Mouse (Mus musculus): ENCODE data around the gene Stmn3.

Gene Stmn3

DNA sequence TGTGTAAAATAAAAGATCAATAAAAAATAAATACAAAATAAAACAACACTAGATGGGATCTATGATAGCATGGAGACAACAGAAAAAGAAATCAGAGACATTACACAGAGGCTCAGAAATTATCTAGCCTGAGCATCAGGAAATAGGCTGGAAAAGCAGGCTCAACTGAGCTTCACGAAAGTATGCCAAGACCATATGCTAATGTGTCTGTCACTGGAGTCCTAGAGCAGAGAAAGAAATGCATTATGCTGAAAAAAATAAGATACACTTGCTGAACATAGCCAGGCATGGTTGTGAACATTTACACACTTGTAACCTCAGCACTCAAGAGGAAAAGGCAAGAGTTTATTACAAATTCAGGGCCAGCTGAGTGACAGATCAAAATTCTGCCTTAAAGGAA, 34.3 kb downstream of the Stmn3 start:
- no peak for DNase-seq

DNA sequence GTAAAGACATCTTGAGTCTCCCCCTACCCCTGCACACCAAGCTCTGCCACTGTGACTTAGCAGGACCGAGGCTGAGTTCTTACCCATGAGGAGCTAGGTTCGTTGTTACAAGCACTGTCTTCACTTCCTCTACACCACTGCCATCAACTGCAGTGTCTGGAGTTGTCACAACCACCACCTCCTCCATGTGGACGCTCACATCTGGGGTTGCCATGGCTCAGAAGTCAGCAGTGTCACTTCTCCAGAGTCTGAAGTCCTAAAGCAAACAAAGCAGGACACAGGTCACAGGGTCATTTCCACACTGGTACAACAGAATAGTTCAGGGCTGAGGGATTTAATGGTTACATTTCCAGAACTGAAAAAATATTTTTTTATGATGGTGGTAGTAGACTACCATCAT, 36.4 kb downstream of the Stmn3 start:
- DNase-seq: no peak

DNA sequence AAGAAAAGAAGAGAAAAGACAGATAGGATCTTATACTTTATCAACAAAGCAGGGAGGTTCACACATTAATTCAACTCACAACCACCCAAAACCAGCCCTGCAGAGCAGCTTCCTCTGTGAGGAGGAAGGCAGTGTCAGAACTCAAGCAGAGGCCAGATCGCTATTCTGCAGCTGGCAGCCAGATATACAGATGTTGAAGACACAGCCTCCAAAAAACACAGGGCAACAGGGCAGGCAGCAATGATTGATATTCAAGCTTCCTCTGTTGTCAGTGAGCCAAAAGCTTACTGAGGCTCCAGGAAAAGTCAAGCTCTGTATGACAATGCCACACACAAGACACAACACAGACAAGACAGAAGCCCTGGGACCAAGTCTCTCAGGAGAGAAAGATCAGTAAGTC, 37.5 kb downstream of the Stmn3 start:
- DNase-seq: peak; percentile 52

DNA sequence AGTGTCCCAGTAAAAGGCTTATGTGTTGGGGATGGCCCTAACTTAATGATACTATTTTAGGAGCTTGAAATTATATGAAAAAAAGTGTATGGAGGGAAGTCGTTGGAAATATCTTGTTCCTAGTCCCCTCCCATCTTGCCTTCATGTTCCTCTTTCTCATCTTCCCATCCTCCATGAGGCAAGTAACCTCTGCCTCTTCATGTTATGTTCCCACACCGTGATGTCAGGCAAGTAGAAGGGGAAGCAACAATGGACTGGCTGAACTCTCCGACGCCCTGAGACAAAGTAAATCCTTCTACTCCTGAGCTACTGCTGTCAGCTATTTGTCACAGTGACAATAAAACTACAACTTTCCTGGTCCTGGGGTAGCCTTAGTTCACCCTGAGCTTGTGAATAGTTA, 39.7 kb downstream of the Stmn3 start:
- no peak for DNase-seq

DNA sequence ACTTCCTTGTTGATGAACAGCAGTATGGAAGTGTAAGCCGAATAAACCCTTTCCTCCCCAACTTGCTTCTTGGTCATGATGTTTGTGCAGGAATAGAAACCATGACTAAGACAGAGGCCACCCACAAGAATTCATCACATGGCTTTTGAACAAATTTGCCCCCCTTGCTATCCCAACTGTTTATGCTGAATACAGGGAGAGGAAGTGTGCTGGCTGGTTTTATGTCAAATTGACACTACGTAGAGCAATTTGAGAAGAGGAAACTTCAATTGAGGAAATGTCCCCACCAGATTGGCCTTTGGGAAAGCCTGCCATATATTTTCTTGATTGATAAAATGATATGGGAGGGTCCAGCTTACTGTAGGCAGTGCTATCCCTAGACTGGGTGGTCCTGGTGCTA, 40.5 kb downstream of the Stmn3 start:
- no peak for DNase-seq

DNA sequence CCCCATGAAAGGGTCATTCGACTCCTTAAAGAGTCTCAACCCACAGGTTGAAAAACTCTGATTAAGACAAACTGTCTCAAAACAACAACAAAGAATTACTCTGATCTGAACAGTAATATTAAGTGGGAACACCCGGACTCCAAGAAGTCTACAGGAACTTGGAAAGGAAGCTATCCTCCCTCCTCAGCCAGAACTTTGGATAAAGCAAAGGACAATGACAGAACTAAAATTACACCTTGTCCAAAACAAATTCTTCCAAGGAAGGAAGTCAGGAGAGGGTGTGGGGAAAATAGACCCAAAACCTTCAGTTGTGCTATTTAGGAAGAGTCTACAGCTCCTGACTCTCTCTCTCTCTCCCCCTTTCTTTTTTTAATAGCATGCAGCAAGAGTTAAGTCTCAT, 42.2 kb downstream of the Stmn3 start:
- no peak for DNase-seq

DNA sequence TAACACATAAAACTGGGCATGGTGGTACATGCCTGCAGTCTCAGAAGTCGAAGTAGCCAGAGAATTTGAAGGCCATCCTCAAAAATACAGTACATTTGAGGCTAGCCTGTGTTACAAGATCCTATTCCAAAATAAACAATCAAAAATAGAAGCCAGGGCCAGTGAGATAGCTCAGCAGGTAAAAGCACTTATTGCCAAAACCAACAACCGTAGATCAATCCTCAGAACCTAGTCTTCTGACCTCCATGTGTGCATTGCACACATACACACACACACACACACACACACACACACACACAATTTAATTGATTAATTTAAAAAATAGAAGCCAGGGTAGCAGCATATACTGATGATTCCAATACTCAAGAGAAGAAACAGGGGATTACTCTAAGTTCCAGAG, 47.5 kb downstream of the Stmn3 start:
- no peak for DNase-seq

Data from kidney, postnatal 10 days (tissue).